Mouse (Mus musculus) heart, adult 11 months (tissue): ENCODE data around the gene Bag6.
A peak's percentile ranks its signal among the peaks of the same experiment; 100 is the strongest.

Experiments
- DNase-seq: peaks from one replicate; pipeline ENCODE4 v3.0.0; 2022

Gene Bag6

DNA sequence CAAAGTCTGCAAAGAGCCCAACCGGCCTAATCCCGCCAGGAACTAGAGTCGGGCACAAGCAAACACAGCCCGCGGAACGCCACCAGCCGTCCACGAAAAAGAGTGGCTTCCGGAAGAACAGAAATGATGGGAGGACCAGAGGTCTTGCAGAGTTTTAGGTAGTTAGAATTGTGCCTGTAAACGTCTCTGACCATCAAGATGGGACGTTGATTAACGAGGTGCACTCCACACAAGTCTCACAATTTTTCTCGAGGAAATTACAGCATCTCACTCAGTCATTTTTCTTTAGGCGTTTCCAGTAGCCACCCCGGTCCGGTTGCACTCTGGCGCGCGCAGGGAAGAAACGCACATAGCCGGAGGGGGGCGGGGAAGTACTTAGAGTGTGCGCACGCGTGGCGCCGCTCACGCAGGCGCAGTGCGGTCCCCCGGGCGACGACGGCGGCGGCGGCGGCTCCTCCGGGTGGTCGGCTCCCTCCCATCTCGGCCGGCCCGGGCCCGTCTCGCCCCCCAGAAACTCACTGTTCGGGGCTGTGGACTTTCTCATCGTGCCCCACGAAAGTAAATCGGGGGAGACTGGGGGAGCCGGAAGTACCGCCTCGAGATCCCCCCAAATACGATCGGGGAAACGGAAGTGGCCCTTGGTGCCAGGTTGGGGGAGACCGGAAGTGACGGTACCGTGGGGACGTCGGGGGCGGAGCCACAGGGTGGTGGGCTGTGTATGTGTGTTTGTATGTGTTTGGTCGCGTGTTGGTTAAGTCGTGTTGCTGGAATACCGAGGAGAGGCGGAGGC lies at the start of gene Bag6:
TSS of gene Bag6 (plus strand) at position 378 of the 790 bp plus-strand sequence.
- peak; percentile 100 for DNase-seq

DNA sequence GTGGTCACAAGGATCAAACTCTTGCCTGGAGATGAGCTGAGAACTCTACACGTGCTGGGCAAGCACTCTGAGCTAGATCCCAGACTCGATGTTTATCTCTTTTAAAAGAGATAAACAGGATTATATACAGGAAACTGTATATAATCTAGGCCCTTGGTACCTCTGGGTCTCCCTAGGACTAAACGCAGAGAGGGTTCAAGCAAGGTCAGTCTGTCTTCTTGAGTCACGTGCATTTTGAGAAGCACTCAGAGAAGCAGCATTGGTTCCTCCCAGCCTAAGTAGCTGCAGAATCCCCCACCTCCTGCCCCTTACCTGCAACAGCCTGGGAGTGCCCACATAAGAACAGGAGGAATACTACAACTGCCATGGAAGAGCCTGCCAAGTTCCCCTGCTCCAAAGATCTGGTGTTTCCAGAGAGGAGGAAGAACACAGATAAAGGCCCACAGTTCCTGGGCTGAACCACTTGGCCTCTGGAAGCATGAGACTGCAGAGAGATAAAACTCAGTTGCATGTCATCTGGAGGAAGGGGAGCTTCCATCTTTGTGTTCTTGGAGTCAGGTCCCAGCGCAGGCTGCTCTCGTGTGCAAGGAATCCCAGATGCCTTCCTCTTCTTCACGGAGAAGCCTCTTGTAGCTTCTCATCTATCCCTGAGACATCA lies 49.6 kb upstream of the Bag6 start, which contains the start of gene Ly6g6f:
TSS of gene Ly6g6f (minus strand) at position 403 of the 658 bp plus-strand sequence.
- DNase-seq = no peak

DNA sequence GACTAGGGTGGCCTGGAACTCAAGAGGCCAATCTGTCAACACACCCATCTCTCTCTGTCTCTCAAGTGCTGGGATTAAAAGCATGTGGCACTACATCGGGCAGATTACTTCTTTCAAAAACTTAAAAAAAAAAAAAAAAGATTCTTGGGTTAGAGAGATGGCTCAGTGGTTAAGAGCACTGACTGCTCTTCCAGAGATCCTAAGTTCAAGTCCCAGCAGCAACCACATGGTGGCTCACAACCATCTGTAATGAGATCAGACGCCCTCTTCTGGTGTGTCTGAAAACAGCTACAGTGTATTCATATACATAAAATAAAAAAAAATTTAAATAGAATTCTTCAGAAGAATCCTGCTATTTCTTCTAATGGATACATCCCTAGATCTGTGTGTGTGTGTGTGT lies 46.8 kb upstream of the Bag6 start:
- DNase-seq = no peak

DNA sequence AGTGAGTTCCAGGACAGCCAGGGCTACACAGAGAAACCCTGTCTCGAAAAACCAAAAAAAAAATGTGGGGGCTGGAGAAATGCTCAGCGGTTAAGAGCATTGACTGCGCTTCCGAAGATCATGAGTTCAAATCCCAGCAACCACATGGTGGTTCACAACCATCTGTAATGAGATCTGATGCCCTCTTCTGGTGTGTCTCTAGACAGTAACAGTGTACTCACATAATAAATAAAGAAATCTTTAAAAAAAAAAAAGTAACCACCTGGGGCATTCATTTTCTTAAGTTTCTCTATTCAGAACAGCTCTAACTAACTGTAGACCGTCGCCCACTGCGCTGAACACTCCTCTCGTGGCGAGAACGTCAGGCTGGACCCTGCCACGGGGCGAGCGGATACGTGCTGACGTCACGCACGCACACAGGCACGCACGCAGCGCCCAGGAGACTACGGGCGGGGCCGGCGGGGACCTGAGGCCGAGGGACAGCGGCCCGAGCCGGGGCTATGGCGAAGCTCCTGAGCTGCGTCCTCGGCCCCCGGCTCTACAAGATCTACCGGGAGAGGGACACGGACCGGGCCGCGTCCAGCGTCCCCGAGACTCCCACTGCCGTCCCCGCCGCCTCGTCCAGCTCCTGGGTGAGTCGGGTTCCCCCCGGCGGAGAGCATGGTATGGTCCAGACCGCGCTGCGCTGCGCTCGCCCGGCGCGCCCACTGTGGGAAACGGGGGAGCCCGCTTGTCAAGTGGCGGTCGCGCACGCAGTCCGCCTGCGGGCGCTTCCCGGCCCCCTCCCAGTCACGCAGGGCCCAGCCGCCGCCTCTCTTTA lies 45.9 kb upstream of the Bag6 start, which contains the start of gene Abhd16a:
TSS of gene Abhd16a (plus strand) at position 439 of the 820 bp plus-strand sequence.
- peak; percentile 100 for DNase-seq

DNA sequence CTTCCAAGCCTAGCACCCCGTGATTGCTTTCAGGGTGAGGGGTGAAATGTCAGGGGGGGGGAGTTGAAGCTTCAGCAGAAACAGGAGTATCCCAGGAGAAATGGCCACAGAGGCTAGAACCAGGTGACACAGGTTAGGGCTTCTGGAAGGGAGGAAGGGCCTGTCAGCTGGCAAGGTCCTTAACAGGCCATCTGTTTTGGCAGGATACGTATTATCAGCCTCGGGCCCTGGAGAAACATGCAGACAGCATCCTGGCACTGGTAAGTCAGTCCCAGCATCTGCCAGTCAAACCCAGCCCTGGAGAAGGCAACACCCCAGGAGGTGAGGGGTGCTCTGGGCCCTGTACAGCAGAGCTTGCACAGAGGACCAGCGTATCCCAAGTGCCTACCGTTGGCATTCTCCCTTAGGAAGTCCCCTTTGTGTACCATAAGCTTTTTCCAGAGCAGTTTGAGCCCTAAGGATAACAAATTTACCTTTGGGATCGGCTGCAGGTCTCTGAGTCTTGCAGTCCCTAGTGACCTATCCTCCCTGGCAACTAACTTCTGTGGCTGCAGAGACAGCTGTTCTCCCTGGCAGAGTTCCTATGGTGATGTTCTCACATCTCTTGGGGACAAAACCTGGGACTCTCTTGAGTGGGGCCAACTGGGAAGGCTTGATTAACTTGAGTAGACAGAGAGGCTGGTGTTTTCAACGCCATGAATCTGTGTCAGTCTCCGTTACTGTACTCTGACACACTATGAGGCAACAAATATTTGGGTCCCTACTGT lies 44.6 kb upstream of the Bag6 start:
- peak; percentile 96 for DNase-seq

DNA sequence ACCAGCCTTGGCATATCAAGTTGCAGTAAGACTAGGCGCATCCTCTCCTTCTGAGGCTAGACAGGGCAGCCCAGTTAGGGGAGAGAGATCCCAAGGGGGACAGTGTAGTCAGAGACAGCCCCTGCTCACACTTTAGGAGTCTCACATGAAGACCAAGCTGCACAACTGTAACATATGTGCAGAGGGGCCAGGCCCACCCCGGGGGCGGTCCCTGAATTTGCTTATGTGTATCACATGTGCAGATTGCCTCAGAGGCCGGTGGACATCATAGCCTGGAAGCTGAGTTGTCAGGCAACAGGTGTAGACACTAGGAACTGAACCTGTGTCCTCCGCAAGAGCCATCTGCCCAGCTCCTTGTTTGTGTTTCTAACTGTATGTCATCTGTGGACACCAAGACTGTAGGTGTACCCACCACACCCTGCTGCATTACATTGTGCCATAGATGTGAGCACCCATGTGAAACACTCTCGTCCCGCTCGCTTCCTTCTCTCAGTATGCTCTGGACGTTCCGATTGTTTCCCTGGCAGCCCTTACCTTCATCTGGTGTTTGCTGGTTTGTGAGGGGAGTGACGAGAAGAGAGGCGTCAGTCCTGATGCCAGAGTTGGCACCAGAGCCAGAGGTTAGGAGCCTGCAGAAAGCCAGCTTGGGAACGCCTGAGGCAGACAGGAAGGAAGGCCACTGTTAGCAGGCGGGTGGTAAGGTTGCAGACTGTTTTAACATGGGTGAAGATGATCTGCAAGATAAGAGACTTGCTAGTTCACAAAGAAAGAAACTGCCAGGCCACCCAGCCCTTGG lies 42.4 kb upstream of the Bag6 start:
- DNase-seq = peak; percentile 92

DNA sequence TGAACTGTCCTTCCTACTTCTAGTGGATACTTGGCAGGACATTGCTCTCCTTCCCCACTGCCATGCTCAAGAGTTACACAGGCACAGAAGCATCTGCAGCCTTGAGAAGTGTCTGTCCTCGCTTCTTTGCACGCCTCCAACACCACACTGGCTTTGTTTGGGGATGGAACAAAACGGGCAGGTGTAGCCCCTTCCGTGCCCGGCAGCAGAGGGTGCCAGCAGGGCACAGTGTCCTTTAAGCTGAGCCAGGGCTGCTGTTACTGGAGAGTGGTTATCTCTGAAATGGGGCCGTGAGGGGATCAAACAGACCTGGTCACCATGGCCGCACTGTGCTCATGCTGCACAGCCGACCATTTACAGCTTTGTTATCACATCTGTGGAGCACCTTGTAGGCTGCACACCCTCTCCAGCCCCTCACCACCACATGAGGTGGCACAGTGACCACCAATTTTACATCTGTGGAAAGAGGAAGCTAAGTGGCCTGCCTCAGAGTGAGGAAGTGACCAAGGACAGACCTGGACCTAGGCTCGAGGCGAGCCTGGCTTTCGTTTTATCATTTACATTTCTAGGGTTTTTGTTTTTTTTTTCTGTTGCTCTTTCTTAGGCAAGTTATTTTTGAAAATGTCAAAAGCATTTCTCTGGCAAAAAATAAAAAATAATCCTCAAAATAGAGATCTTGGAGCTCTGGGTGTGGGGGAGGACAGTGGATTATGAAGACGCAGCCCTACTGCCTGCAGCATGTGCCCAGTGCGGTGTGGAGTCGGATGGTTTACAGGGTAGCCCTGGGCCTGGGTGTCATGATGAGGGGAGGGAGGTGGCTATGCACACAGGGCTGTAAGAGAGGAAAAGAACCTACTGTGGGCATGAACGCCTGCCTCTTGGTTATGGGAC lies 40.3 kb upstream of the Bag6 start:
- DNase-seq = no peak

DNA sequence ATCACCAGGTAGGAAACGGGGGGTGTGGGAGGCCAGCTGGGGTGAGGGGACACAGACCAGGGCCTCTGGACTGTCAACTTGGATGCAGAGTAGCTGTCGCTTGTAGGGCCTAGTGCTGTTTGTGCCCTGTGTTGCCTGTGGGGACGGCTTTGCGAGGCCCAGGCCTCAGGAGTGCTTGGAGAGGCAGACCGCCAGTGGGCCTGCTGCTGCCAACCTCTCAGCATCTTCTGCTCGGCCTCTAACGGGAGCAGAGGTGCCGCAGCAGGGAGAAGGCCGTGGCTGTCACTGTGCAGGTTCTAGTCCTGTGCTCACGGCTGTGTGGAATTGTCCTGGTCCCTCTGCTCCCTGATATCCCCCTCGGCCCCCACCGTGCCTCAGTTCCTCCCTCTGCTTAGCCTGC lies 38.4 kb upstream of the Bag6 start:
- no peak for DNase-seq

DNA sequence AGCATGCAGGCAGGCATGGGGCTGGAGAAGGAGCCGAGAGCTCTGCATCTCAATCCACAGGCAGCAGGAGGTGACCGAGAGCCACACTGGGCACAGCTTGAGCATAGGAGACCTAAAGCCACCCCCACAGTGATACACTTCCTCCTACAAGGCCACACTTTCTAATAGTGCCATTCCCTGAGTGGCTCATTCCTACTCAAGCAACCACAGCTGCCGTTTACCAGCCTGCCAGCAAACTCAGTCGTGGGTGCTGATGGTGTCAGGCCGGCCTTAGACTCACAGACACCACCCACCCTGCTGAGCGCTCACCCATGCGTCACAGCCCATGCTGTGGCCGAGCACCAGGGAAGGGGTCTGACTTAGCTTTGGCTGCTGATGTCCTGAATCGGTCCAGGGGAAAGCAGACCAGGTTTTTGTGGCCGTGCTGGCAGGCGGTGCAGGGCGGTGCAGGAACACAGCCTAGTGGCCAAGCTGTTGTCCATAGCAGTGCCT lies 37.8 kb upstream of the Bag6 start:
- no peak for DNase-seq

DNA sequence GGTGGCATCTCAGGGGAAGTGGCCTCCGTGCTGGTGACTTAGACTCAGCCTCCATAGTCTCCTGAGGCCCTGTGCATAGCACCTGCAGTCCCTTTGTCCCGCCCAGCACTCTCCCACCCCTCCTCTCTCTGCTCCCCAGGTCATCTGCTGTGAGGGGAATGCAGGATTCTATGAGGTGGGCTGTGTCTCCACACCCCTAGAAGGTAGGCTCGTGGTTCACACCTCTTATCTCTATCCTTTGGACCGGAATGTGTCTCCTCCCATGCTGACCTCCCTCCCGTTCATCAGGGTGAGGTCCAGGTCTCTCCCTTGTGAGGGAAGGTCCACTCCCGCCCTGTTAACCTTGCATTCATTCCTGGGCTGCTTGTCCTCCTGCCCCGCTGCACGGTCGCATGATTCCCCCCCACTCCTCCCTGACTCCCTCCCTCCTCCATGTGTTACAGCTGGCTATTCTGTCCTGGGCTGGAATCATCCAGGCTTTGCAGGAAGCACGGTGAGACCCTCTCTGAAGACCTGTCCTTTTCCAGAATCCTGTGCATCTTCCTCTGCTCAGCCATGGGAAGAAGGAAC lies 34.7 kb upstream of the Bag6 start:
- no peak for DNase-seq

DNA sequence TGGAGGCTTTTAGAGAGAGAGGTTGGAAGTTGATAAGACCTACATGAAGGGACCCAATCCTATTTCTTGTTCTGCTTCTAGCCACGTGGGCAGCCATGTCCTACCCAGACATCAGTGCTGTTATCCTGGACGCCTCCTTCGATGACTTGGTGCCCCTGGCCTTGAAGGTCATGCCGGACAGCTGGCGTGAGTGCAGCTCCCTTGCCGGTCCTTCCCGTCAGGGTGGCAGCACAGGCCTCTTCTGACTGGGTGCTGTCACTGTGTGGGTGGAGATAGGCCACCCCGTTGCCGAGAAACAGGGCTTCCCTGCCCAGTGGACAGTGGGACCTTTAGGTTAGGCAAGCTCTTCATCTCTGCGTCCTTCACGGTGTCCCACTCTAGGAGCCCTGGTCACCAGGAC lies 33.8 kb upstream of the Bag6 start:
- DNase-seq = no peak

DNA sequence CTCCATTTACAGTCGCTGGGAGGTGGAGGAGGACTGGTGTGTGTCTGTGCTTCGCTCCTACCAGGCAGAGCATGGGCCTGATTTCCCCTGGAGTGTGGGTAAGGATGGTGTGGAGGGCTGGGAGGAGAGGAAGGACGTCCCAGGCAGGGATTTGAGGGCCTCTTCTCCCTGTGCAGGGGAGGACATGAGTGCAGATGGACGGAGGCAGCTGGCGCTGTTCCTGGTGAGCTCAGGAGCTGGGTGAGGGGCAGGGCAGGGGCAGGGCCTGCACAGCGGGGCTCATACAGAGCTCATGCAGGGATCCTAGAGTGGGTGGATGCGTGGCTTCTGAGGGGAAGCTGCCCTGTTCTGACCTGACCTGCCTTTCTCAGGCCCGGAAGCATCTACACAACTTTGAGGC lies 32.7 kb upstream of the Bag6 start:
- DNase-seq = no peak

DNA sequence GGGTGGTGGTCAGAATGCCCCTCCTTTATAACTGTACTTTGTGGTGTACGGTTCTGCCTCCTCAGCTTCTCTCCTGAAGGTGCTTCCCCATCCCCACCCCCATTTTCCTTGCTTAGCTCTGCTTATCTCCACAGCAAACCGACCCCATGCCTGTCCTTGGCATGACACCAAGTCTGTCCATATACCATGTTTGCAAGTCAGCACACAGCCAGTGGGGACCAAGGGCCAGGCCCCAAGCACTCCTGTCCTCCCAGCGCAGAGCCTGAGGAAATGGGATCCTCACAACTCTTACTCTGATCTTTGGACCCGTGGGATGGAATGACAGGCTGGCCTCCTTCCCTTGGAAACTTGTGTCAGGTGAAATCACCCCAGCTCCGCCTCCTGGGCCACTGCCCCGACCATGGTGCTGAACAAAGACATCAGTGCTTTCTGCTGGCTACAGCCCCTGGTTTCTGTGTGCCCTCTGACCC lies 31.7 kb upstream of the Bag6 start:
- peak; percentile 90 for DNase-seq

DNA sequence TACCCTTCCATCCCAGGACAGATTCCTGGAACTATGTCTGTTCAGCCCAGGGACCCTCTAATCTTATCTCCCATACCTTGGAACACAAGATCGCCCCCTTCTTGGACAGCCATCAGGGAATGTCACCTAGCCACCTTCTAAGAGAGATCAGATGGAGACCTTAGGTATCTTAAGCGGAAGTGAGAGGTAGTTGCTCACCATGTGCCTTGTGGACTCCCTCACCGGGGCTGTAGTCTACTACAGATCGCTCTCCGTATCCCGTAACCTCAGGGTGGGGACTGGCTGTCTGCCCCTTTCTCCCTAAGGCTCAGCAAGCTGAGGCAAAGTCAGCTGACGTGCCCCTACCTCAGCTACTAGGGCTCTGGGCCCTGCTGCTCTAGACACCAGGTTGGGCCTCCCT lies 30.9 kb upstream of the Bag6 start:
- DNase-seq = no peak

DNA sequence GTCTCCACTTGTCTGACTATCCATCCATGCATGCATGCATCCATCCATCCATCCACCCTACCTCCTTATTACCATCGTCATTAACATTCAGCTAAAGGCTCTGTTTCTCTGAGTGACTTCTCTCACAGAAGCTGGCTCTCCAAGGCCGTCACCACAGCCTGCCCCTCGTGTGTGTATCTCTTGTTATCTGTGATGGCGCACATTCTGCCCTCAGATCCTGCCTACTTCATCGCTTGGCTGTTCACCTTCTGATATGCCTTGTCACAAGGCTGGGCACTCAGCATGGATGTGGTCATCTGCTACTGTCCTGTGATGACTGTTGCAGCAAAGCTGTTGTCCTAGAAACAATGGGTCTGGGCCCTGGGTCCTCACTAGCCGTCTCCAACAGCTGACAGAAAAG lies 30.2 kb upstream of the Bag6 start:
- DNase-seq = no peak

DNA sequence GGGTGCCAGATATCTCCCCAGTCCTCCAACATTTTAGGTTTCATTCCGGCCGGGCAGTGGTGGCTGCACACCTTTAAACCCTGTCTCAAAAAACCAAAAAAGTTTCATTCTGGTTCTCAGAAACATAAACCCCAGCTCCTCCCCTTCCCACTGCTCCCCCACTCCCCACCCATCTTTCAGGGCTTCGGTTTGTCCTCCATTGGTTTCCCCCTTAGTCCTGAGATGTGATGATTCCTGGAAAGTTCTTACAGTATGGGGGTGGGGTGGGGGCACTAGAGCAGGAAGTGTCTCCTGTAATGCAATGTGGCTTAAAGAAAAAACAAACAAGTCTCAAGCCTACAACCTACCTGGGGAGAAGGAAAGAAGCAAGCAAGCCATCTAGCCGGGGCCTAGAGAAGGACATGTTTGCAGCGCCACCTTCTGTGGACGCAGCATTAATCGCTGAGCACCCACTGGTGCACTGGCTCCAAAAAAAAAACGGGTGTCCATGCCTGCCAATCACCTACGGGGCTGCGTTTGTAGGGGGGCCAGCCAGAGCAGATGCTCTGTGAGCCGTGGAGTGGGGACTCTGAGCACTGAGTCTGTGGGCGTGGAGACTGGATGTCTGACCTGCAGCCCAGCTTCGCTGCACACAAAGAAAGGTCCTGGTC lies 29.1 kb upstream of the Bag6 start:
- no peak for DNase-seq

DNA sequence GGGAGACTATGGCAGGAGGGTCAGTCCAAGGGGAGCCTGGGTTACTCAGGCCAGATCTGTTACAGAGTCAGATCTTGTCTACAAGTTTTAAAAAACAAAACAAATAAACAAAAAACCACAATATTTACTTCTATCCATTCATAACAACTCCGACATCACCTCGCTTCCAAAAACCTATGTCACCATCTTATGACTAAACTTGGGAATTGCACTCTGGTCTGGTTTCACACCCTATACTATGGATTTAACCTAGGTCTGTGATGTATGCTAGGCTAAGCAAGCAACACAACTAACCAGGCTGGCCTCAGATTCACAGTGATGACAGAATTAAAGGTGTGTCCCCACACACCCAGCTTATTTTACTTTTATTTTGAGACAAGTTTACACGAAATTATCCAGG lies 28.5 kb upstream of the Bag6 start:
- no peak for DNase-seq

DNA sequence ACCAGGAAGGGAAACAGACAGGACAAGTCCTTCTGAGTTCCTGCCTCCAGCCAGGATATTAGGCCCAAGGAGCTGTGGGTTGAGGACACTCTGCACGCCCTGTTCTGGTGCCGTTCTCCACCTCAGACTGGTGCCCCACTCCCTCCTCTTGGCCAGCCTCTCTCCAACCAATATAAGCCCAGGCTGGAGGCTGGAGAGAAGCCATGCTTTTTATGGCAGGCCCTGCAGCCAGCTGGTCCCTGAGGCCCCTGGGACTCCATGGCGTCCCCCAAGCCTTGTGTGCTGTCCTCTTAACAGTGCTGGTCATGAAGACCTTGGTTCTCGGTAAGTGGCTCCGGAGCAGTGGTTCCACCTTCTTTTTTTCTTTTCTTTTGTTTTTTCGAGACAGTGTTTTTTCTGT lies 26.9 kb upstream of the Bag6 start, which contains the start of gene Ly6g5c:
TSS of gene Ly6g5c (plus strand) at position 183 of the 400 bp plus-strand sequence.
- no peak for DNase-seq

DNA sequence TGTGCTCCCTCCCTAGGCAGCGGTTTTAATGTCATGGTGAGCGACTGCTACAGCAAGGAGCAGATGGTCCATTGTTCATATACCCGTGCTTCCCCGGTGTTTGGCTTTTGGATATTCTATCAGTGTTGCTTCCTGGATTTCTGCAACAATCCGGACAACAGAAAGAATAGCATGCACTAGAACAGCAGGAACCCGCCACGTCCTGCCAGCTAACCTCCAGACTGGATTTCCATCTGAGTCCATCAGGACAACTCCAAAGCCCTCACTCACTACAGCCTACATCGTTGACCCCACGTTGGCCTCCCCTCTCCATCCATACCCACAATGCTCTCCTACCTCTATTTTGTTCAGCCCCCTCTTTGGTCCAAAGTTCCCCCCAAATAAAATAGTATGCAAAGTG lies 23.2 kb upstream of the Bag6 start:
- peak; percentile 91 for DNase-seq
